Mouse (Mus musculus): Measurements from ENCODE around the gene Hsp90aa1.
"Not testable (repeated sequence)": the region's sequence is repeated elsewhere in the genome, so short reads cannot be mapped to it uniquely, and the experiment has no call there.

GRCm38 (mm10) chr12:110733254-110733653 lies 30.7 kb upstream of the Hsp90aa1 start:
- not testable (repeated sequence) for TF ChIP-seq CTCF, POLR2A (IDR thresholded peaks at IDR 0.05; ENCODE audit: extremely low read depth, insufficient read depth, low read length)
